Mouse (Mus musculus) adrenal gland, adult 18-20 months (tissue): ENCODE measurements around the gene Cfap58. TPM values are rescaled to one million over a fixed set of nuclear protein-coding genes. Genes with fewer than 3 reads are reported as not detected.
A peak's percentile ranks its signal among the peaks of the same experiment; 100 is the strongest.

ENCODE experiments used
- DNase-seq, 2 experiments: peaks; one replicate each; pipeline ENCODE4 v3.0.0; 2021 to 2022; ENCODE audit warnings: low spot score in 2 of 2
- long read RNA-seq, 2 experiments: library from polyadenylated mRNA; stranded (forward); transcript quantifications; one replicate each; pipeline ENCODE4 v2.0.0; 2021
- total RNA-seq, 2 experiments: library from RNA; stranded (reverse); gene quantifications; 1 replicate in 1 of 2; 2 replicates in 1 of 2; pipeline ENCODE4 v1.2.3; 2021

Cfap58 gene
- total RNA-seq: under 1 TPM in 1 of 2 experiments, not detected in 1; 0.10 TPM
- long read RNA-seq, experiment 1: 0 reads
- long read RNA-seq, experiment 2: 0 reads

DNA sequence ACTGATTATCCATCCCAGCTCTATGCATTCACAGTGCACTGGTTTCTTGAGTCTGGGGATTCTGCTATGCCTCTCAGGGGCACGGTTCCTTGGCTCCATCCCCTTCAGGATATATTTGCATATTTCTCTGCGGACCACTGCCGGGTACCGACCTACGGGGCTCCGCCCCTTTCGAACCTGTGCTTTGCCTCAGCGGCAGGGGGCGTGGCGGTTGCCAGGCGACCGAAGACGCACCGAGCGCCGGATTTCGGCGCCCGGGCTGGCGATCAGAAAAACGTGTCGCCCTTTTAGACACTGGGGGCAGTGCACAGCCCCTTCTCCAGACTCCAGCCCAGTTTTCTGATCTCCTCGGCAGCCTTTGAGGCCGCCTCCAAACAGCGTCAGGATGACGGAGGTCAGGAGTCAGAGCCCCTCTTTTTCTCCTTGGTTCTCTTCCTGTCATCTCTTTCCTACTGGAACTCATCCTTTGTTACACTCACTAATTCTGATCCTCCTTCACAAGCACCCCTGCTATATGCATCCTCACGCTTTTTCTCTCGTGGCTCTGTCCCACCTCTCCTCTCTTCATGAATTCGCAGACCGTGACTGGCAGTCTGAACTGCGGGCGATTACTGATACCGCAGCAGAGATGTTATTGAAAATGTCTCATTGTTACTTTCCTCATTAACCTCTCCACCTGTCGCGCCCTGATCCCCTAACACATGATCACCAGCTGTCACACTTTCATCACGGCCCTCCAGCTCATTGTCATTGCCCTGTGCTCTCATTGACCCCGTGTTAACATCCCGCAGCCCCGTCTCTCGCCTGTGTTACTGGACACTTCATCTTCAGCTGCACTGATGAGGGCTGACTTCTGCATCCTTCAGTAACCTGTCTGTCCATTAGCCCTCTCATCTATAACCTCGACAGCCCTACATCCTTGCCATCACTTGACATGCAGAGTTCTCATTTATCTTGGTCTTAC is at the start of gene Cfap58:
TSS of gene Cfap58 (plus strand) at position 233 of the 964 bp plus-strand sequence.
- peak; percentile 25 to 44 for DNase-seq

DNA sequence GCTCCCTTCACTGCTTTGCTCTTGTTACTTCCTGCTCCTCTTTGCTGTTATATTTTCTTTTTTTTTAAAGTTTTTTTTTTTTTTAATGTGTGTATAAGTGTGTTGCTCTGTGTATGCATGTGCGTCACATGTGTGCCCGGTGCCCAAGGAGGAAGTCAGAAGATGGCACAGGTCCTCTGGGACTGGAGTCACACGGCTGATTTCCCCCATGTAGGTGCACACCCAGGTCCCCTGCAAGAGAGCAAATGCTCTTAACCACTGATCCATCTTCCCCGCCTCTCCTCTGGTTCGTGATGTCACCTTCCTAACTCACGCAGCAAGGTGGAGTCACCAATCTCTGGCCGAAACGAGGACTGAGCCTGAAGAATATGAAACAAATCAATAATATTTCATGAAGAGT is 49.4 kb upstream of the Cfap58 start:
- DNase-seq: no peak

DNA sequence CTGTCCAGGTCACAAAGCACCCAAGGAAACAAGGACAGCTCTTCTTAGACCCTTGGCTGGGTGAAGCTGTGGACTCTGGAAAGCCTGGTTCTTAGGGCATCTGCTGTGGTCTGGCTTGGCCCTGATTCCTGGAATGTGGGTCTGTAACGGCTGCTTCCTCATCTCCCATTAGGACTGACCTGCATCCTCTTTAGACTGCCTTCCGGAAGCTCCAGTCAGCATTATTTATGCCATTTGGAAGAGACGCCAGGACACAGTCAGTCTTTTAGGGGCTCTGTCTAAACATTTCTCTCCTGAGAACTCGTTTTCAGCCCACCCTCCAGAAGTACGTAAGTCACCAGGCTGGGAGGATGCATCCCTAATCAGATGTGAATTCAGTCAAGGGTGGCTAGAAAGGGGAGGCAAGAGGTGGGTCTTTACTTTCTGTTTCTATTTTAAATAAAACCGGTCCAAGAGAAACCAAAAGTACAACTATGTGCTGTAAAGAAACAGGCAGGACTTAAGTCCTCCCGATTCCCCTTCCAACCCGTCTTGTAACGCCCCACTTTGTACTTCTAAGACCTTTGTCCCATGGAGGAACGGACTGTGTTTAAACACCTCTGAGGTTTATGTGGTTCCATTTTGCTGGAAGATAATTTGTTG is 46.9 kb upstream of the Cfap58 start:
- DNase-seq: no peak

DNA sequence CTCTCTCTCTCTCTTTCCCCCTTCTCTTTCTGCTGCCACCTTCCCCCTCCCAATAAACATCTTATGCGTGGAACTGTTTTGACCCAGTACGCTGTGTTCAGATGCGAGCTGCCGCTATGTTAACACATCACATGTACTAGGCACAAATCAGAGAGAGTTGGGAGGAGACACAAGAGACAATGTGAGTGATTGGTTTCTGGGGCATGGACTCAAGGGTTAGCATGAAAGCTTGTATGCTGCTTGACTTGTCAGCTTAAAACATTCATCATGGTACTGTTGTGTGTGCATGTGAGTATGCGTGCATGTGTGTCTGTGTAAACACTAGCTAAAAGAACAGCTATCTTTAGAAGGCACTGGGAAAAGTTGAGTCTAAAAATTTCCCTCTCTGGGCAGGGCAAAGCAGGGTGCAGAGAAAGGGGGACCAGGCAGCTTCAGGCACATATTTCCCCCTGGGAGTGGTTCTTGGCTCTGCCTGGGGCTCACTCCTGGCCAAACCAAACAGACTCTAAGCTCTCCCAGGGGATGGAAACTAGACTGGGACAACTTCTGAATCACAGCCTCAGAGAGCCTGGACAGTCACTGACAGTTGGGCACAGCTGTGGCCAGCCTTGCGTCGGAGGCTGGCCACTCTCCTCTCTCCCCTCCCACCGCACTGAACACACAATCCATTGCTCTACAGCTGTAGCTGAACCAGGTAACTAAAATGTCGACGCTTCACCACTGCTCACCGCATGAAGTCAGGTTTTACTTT is 45.7 kb upstream of the Cfap58 start:
- no peak for DNase-seq

GRCm38 (mm10) chr19:47893092-47893491 is 44.4 kb upstream of the Cfap58 start:
- DNase-seq: no peak

DNA sequence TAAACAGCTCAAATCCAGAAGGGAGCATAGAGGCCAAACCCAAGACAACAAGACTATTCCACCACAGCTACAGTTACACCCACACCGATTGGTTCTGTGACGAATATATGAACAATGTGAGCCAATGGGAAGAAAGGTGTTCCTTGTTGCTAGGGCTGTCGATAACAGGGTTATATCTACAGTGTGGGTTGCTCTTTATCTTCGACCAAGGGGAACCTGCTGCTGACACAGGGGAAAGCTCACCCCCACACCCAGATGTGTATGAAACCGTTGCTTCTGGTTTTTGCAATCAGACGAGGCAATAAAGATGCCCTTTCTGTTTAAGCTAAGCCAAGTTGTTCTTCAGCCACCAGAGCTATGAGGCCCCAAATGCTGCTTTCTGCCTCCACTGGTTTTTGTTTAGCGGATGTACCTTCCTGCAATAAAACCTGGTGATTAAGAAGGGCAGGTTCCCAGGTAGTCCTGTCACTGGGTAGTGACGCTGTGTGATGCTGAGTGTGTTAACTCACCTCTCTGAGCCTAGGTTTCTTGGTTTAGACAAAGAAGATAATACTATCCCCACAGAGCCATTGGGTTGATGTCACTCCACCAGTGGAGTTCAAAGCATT is 38.9 kb upstream of the Cfap58 start:
- DNase-seq: no peak

DNA sequence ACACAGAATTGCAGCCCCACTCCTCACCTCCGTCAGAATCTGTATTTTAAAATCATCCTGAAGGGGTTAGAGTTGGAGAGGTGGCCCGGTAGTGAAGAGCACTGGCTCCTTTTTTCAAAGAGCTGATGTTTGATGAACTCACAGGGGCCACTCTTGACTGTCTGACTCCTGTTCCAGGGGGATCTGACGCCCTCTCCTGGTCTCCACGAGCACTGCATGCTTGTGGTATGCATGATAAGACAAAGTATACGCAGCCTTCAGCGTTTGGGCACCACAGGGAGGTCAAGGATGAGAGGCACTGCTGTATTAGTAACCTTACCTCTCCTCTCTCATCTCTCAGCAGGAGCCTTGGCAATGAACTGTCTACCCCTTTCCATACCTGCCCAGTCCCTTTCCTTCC is 37.5 kb upstream of the Cfap58 start:
- DNase-seq: no peak

DNA sequence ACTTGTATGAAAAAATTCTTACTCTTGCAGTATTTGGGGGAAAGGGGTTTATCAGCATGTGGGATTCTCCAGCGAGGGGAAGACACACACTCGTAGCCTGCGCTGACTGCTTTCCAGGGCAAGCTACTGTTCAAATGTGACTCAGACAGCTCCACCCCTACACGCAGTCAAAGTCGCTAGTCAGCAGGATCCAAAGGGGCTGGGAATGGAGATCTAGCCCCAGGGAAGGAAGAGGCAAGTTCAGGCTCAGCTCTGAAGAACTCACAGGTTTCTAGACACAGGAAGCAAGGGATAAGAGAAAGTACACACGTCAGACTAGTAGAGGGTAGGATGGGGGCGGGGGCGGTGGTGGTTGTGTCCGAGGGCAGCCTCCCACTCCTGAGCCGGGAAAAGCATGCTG is 36.9 kb upstream of the Cfap58 start:
- DNase-seq: no peak

- DNase-seq: no peak
Measured at GRCm38 (mm10) chr19:47902316-47903201, 34.9 kb upstream of the Cfap58 start.

GRCm38 (mm10) chr19:47903679-47904078 is 33.8 kb upstream of the Cfap58 start:
- no peak for DNase-seq

GRCm38 (mm10) chr19:47905081-47905480 is 32.4 kb upstream of the Cfap58 start:
- no peak for DNase-seq

GRCm38 (mm10) chr19:47905603-47906002 is 31.9 kb upstream of the Cfap58 start:
- DNase-seq: no peak

DNA sequence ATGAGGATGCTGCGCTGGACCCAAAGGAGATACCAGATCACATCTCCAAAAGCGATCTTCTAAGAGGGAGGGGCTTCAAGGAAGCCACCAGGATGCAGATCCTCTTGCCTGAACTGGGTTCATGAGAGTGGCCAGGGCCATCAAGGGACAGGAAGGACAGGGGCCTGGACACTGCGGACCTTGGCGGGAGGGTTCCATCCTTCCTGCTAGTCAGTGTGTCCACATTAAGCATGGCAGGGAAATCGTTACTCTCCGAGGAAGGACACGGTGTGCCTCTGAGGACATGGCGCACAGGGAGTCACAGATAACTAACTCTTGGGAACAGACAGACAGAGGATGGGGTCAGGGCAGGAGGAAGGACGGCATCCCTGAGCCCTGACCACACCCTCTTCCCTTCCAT is 29.9 kb upstream of the Cfap58 start:
- DNase-seq: no peak

- DNase-seq: no peak
Measured at GRCm38 (mm10) chr19:47908961-47909371, 28.5 kb upstream of the Cfap58 start.

GRCm38 (mm10) chr19:47909387-47910116 is 27.9 kb upstream of the Cfap58 start:
- no peak for DNase-seq

- DNase-seq: no peak
Measured at GRCm38 (mm10) chr19:47910117-47910618, 27.3 kb upstream of the Cfap58 start.

DNA sequence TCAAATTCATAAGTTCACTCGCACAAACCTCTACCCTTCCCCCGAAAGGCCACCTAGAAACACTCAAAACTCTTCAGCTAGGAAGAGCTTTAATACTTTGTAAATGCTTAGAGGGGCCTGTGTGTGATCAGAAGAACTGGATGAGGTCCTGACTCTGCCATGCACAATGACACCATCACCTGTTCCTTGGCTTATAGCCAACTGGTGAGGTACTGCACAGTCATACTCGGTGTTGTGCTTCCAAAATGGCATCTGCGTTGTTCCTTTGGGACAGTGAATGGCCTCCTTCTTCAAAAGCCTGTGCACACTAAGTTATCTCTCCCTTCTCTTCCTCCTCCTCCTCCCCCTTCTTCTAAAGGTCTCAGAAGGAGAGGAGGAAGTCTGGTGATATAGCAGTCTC is 26.7 kb upstream of the Cfap58 start:
- no peak for DNase-seq

DNA sequence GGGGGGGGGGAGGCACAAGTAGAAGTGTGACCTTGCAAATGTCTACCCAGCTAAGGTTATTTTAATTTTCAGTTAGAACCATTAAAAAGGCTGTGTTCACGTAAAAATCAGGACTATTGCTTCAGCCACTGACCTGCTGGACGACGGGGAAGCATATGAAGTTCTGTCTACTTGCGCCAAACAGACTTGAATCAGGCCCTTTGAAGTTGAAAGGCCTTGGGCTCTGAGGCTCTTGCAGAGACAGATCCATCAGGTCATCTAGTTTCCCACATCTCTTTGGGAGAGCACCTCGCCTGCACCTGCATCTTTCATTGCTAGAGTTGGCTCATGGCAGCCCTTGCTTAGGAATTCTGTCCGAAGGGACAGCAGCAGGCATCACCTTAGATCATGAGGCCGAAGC is 24.1 kb upstream of the Cfap58 start:
- no peak for DNase-seq

DNA sequence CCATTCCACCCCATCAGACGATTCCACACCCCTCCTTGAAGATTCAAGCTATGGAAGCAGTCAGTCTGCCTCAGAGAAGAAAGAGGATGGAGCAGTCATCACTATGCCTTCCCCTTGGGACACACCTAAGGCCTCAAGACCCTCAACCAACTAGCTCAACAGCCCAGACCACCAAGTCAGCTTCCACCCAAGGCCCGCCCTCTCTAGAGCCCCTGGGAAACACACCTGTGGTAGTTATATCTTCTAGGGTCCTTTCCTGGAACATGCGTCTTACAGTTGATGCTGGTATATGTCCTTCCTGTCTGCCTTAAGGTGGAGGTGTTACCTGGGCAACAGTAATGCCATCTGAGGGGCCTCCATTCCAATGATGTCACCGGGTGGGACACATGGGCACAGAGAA is 23.3 kb upstream of the Cfap58 start:
- DNase-seq: no peak
